Mouse (Mus musculus): Measurements from ENCODE around the gene Kmo.

DNA sequence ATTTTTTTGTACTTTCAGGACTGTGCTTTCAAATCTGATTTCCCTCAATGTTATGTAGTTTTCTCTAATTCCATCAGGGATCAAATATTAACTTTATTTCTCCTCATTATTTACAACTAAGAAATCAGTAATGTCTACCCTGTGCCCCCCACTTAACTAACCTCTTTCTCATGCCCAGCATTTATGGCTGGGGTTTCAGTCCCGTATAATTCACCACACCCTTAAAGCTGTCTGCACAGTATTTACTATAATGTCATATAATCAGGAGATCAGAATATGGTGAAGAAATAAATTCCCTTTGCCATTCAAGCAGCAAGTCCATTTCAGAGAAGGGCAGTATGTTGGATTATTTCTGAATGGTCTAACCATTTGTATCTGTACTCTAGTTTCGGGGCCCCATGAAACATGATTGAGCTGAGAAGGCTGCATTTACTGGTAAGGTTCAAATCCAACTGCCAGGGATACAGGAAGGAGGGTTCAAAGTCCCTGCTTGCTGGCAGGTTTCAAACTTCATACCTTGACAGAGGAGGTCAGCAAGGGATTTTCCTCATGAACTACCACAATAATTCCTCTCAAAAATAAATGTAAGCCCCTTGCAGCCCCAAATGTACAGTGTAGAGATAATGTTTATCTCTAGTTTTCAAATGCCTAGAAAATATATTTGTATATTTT lies 41.6 kb upstream of the Kmo start:
- TF ChIP-seq CTCF (IDR thresholded peaks at IDR 0.05; ENCODE audit: extremely low read depth, insufficient read depth, low read length) (no peak), POLR2A (IDR thresholded peaks at IDR 0.05; ENCODE audit: extremely low read depth, insufficient read depth, low read length) (no peak)
